Mouse (Mus musculus): Measurements from ENCODE around the gene Tenm4. TPM values are rescaled to one million over a fixed set of nuclear protein-coding genes. Genes with fewer than 3 reads are reported as not detected.

Gene Tenm4
- polyA plus RNA-seq, 1 experiment from 2014 or later: 16.8 TPM

DNA sequence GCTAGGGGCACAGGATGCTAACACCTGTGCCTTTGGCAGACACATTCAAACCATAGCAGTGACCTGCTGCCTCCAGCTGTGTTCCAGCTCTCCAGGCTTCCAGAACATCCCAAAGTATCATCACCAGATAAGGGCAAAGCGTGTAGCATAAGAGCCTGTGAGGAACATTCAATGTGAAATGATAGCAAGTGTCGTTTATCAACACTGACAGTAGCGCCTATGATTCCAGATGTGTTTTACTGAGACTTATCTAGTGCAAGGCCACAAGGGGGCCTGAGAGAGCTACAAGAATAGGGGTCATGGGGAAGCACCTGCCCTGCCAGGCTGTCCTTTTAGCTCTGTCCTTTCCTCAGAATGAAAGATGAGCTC, 607.5 kb downstream of the Tenm4 start:
- Histone ChIP-seq H3K27ac (no peak overlapping the region), H3K4me3 (no peak overlapping the region), H3K36me3 (0 out of 2 replicates have a peak, but pooled peaks cover 10% of the 10 kb centered on the region), H3K4me1 (peaks cover 12% of the 10 kb centered on the region), H3K27me3 (ENCODE audit: insufficient read depth, poor library complexity, severe bottlenecking) (peaks cover 18% of the 10 kb centered on the region; the same call in 1 of the 2 replicates), H3K9me3 (0 out of 2 replicates have a peak, but pooled peaks cover 4% of the 10 kb centered on the region)
- WGBS: 48% methylated on average over 3 of the region's 3 CpGs
- DNase-seq (ENCODE audit: low spot score): no peak

DNA sequence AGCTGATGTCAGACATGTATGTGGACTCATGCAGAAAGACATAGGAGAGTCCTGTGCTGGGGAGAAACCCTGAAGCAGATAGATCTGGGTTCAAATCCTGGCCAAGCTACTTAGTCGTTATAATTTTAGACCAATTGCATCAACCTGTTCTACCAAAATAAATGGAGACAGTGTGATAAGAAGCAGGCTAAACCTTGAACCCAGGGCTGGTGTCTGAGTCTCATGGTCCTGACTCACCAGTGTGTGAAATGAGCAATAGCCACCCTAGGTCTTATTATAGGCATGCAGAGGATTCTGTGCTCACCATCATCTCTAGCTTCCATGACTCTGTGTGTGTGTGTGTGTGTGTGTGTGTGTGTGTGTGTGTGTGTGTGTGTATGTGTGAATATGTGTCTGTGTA, 609.5 kb downstream of the Tenm4 start:
- Histone ChIP-seq H3K27ac (no peak overlapping the region), H3K27me3 (ENCODE audit: insufficient read depth, poor library complexity, severe bottlenecking) (0 out of 2 replicates have a peak, but pooled peaks cover 8% of the 10 kb centered on the region), H3K9me3 (0 out of 2 replicates have a peak, but pooled peaks cover 4% of the 10 kb centered on the region), H3K36me3 (0 out of 2 replicates have a peak, but pooled peaks cover 7% of the 10 kb centered on the region), H3K4me1 (no peaks in the 10 kb centered on the region), H3K4me3 (no peak overlapping the region)
- DNase-seq (ENCODE audit: low spot score): no peak
- WGBS: 77% methylated on average over 1 of the region's 1 CpGs

DNA sequence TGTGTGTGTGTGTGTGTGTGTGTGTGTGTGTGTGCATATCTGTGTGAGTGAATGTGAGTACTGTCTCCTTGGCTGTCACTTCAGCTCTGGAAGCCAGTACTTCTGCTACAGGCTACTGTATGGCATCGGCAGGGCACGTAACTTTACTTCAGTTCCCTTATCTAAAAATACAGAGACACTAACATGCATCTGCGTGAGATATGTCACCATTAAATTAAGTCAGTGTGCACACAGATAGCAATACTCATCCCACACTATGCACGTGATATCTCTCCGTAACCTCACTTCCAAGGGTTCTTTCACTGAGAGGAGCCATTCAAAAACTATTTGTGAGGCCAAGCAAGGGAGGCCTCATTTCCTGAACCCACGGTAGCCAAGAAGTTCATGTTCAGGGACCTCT, 610.0 kb downstream of the Tenm4 start:
- H3K9me3 ChIP-seq: 0 out of 2 replicates have a peak, but pooled peaks cover 4% of the 10 kb centered on the region
- no peak for DNase-seq (ENCODE audit: low spot score)
- H3K27me3 ChIP-seq (ENCODE audit: insufficient read depth, poor library complexity, severe bottlenecking): 0 out of 2 replicates have a peak, but pooled peaks cover 5% of the 10 kb centered on the region
- no peak overlapping the region for H3K27ac ChIP-seq
- H3K36me3 ChIP-seq: 0 out of 2 replicates have a peak, but pooled peaks cover 4% of the 10 kb centered on the region
- WGBS: 61% methylated on average over 6 of the region's 6 CpGs
- no peak overlapping the region for H3K4me3 ChIP-seq
- no peaks in the 10 kb centered on the region for H3K4me1 ChIP-seq

DNA sequence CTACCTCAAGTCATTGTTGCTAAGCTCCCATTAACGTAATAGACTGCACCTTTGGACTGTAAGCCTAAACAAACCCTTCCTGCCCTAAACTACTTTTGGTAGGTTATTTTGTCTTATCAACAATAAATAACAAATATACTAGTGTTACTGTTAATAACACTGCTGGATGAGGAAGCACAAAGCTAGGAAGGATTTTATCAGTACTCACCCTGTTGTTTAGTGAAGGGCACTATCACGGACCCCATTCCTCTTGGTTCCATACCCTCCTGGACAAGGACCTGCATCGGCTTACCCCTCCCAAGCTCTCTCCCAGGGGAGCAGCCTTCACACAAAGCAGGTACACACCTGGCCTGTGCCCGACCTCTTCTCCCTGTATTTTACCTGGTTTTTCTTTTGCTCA, 611.6 kb downstream of the Tenm4 start:
- no peaks in the 10 kb centered on the region for H3K9me3 ChIP-seq
- no peak overlapping the region for H3K4me3 ChIP-seq
- H3K27me3 ChIP-seq (ENCODE audit: insufficient read depth, poor library complexity, severe bottlenecking): 0 out of 2 replicates have a peak, but pooled peaks cover 5% of the 10 kb centered on the region
- DNase-seq (ENCODE audit: low spot score): no peak
- H3K36me3 ChIP-seq: 0 out of 2 replicates have a peak, but pooled peaks cover 3% of the 10 kb centered on the region
- 88% methylated on average over 4 of the region's 4 CpGs for WGBS
- H3K27ac ChIP-seq: no peak overlapping the region
- no peaks in the 10 kb centered on the region for H3K4me1 ChIP-seq

DNA sequence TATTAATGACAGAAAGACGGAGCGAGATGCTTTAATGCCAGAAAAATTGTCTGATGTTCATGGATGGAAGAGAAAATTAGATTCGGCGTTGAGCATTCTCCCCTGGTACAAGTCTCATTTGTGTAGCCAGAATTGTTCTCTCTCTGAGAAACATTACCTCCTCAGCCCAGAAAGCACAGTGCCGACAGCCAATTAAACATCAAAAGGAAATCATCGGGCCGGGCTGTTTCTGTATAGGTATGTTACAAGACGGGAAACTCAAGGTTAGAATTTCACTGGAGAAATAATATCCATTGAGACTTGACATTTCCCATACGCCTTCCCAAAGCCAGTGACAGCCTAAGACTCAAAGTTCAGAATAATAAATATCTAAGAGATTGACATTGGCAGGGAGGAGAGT, 614.8 kb downstream of the Tenm4 start:
- peaks cover 14% of the 10 kb centered on the region; the same call in 1 of the 2 replicates for H3K27me3 ChIP-seq (ENCODE audit: insufficient read depth, poor library complexity, severe bottlenecking)
- no peak overlapping the region for H3K27ac ChIP-seq
- H3K4me3 ChIP-seq: no peak overlapping the region
- peaks cover 7% of the 10 kb centered on the region; the same call in 1 of the 2 replicates for H3K36me3 ChIP-seq
- WGBS: 61% methylated on average over 9 of the region's 9 CpGs
- no peak for DNase-seq (ENCODE audit: low spot score)
- H3K4me1 ChIP-seq: peaks cover 5% of the 10 kb centered on the region; the same call in 1 of the 2 replicates
- H3K9me3 ChIP-seq: no peaks in the 10 kb centered on the region

DNA sequence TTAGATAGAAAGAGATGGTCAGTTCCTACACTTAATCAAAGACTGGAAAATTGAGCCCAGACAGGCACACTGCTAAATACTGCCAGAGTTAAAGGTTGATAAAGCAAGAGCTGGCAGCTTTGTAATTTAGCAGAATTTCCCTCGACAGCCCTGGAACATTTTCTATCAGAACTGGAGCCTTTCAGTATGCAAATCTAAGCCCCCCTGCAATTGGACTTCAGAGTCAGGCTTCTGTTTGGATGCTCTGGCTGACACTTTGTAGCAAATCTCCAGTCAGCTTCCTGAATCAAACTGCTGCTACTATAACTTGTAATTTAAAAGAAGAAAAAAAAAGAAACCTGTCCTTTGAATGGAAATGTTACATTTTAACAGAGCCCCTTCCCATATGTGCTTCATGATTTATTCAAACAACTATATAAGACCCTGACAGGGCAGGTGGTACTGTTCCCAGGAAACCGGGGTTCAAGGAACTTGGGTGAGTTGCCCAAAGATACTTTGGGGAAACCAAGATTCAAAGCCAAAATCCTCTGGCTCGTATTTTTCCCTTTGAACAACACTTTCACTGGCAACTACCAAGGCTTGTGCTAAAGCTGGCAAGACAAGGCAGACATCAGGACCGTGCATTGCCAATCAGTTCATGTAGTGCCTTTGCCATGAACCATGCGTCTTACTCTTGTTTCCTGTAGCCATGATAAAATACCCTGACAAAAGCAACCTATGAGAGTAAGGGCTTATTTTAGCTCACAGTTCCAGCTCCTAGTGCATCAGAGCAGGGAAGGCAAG, 615.4 kb downstream of the Tenm4 start:
- DNase-seq (ENCODE audit: low spot score): no peak
- 72% methylated on average over 5 of the region's 5 CpGs for WGBS
- H3K36me3 ChIP-seq: peaks cover 6% of the 10 kb centered on the region; the same call in 1 of the 2 replicates
- no peak overlapping the region for H3K27ac ChIP-seq
- peaks cover 5% of the 10 kb centered on the region; the same call in 1 of the 2 replicates for H3K4me1 ChIP-seq
- H3K9me3 ChIP-seq: no peaks in the 10 kb centered on the region
- peaks cover 14% of the 10 kb centered on the region; the same call in 1 of the 2 replicates for H3K27me3 ChIP-seq (ENCODE audit: insufficient read depth, poor library complexity, severe bottlenecking)
- H3K4me3 ChIP-seq: no peak overlapping the region

DNA sequence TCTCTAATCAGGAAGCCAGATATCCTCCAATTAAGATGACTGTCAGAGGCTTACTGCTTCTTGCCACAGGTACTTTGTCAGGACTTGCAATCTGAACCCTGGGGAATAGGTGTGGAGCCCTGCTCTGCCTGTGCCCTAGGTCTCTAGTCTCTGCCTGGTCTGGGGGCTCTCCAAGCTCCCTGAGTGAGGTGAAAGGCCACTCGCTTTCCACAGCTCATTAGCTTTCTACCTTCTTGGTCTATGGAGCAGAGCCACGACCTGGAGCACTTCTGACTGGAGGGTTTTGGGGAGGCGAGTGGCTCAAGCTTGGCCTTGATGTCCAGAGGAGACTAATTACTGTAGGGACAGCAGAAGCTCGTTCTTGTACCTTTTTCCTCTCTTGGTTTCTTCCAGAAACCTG, 617.1 kb downstream of the Tenm4 start:
- H3K9me3 ChIP-seq: no peaks in the 10 kb centered on the region
- H3K27ac ChIP-seq: no peak overlapping the region
- no peak overlapping the region for H3K4me3 ChIP-seq
- 69% methylated on average over 4 of the region's 4 CpGs for WGBS
- H3K36me3 ChIP-seq: peaks cover 4% of the 10 kb centered on the region; the same call in 1 of the 2 replicates
- peaks cover 14% of the 10 kb centered on the region; the same call in 1 of the 2 replicates for H3K27me3 ChIP-seq (ENCODE audit: insufficient read depth, poor library complexity, severe bottlenecking)
- DNase-seq (ENCODE audit: low spot score): no peak
- H3K4me1 ChIP-seq: peaks cover 5% of the 10 kb centered on the region; the same call in 1 of the 2 replicates

DNA sequence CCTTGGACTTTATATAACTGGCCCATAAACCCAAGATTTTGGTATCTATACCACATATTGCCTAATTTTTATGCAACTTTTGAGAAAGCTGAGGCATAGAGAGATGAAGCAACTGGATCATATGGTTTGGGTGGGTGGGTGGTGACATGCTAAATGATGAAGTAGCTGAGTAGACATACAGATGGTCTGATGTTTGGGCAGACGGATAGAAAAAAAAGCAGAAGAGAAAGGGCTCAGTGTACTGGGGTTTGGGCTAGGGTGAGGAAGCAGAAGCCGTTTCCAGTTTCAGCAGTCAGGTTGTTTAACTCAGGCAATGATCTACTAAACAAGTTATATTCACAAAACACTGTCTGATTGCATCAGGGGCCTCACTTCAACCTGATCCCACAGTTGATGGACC, 619.3 kb downstream of the Tenm4 start:
- Histone ChIP-seq H3K27ac (no peak overlapping the region), H3K36me3 (peaks cover 4% of the 10 kb centered on the region; the same call in 1 of the 2 replicates), H3K4me3 (no peak overlapping the region), H3K27me3 (ENCODE audit: insufficient read depth, poor library complexity, severe bottlenecking) (peaks cover 9% of the 10 kb centered on the region; the same call in 1 of the 2 replicates), H3K9me3 (no peaks in the 10 kb centered on the region), H3K4me1 (peaks cover 5% of the 10 kb centered on the region; the same call in 1 of the 2 replicates)
- no peak for DNase-seq (ENCODE audit: low spot score)
- 77% methylated on average over 2 of the region's 2 CpGs for WGBS

DNA sequence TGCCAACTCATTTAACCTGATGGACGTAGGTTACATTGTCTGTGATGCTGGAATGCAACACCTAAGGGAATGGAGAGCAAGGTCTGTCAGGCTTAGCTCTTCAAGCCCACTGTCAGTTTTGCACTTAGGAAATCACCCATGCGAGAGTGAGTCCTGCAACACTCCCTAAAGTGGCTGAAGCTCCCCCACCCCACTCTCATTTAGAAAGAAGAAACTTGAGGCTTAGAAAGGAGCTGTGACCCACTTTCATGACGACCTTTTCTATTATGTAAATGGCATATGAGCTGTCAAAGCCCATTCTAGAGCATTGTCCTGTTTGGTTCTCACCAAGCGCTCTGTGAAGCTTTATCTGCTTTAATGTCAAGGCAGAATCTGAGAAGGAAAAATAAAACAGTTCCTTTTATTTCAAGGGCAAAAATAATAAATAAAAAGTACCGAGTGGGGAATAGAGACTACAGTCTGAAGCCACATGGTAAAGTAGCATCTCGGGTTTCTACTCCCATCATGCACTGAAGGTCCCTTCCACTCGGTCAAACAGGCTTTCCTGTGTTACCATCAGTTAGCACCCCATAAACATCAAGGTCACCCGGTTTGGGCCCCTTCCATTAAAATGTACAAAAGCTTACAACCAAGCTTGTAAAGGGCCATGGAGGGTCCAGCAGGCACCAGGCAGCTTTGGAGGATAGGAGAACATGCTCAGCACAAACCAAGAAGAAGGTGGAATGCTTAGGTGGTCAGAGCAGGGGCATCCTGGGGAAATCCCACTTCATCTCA, 621.6 kb downstream of the Tenm4 start:
- no peak for DNase-seq (ENCODE audit: low spot score)
- H3K27ac ChIP-seq: no peak overlapping the region

DNA sequence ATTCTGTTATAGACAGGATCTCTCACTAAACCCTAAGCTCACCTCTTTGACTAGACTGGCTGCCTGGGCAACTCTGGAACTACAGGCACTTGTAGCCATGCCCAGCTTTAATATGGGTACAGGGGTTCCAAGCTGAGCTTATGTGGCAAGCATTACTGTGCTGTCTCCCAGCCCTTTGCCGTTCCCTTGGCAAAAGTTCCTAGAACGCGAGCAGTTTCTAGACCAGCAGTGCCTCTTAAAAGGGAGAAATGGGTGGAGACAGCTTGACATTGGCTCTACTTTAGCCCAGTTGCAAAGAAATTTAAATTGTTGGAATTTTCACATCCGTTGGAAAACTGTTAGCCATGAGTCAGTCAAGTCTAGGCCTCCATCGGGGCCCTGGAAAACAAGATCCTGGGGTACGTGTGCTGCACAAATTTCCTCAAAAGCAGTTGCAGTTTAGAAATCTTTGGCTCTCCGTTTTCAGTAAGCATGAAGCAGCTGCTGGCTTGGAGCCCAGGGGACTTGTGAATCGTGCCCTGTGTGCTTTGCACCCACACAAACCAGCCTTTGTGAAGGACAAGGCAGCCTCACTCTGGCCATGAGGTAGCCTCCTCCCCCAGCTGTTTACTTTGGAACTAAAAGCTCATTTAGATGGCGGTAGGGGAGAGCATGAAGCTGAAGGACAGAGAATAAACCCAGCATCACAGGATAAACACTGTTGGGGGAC, 625.1 kb downstream of the Tenm4 start:
- 52% methylated on average over 9 of the region's 9 CpGs for WGBS
- Histone ChIP-seq H3K27me3 (ENCODE audit: insufficient read depth, poor library complexity, severe bottlenecking) (0 out of 2 replicates have a peak, but pooled peaks cover 4% of the 10 kb centered on the region), H3K4me3 (no peak overlapping the region), H3K9me3 (no peaks in the 10 kb centered on the region), H3K36me3 (no peaks in the 10 kb centered on the region), H3K27ac (peak overlapping the region; percentile 67; the same call in 1 of the 2 replicates), H3K4me1 (peaks cover 20% of the 10 kb centered on the region; the same call in 1 of the 2 replicates)
- DNase-seq (ENCODE audit: low spot score): no peak

More for the DNA sequence above, 621.6 kb downstream of the Tenm4 start:
- H3K9me3 ChIP-seq: no peaks in the 10 kb centered on the region
- peaks cover 4% of the 10 kb centered on the region; the same call in 1 of the 2 replicates for H3K36me3 ChIP-seq
- peaks cover 13% of the 10 kb centered on the region; the same call in 1 of the 2 replicates for H3K27me3 ChIP-seq (ENCODE audit: insufficient read depth, poor library complexity, severe bottlenecking)
- H3K4me3 ChIP-seq: no peak overlapping the region
- WGBS: 73% methylated on average over 8 of the region's 8 CpGs
- peaks cover 14% of the 10 kb centered on the region; the same call in 1 of the 2 replicates for H3K4me1 ChIP-seq

DNA sequence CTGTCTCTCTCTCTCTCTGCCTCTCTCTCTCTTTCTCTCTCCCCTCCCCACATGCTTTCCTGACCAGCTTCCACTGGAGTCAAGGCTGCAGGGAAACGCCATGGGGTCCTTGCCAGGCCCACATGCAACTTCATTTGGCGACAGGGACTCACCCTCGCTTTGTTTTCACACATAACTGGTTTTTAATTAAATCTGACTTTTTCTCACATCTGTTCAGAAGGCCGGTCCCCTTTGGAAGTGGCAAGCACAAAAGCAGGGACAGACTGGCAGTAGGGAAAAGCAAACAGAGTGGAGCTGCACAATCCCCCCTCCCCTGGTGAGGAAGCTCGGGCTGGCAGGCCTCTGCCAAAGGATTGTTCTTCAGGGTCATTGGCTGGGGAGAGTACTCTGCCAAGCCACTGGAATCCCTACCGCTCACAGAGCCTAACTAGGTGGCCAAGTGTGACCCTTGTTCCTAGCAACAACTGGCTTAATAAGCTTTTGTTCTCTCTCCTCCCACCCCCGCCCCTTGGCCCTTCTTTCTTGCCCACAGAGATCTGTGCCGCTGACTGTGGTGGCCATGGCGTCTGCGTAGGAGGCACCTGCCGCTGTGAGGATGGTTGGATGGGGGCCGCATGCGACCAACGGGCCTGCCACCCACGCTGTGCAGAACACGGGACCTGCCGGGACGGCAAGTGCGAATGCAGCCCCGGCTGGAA, 625.9 kb downstream of the Tenm4 start:
- Histone ChIP-seq H3K9me3 (no peaks in the 10 kb centered on the region), H3K27ac (peak overlapping the region; percentile 67), H3K36me3 (no peaks in the 10 kb centered on the region), H3K27me3 (ENCODE audit: insufficient read depth, poor library complexity, severe bottlenecking) (0 out of 2 replicates have a peak, but pooled peaks cover 4% of the 10 kb centered on the region), H3K4me1 (peaks cover 25% of the 10 kb centered on the region; the same call in 1 of the 2 replicates), H3K4me3 (no peak overlapping the region)
- WGBS: 68% methylated on average over 20 of the region's 20 CpGs
- no peak for DNase-seq (ENCODE audit: low spot score)

Measured in heart, embryonic 10.5 days (tissue).